Mouse (Mus musculus): ENCODE results near the gene Rgmb.

The Rgmb gene
- long read RNA-seq, experiment 1, full-length matches to known transcripts, result 4 of 7 reads
- long read RNA-seq, experiment 1, partial matches to known transcripts, result 1 of 7 reads
- long read RNA-seq, experiment 1, other reads (novel, unspliced or antisense), result 2 of 7 reads
- long read RNA-seq, experiment 2, full-length matches to known transcripts, result 7 of 8 reads
- long read RNA-seq, experiment 2, partial matches to known transcripts, result 0 of 8 reads
- long read RNA-seq, experiment 2, other reads (novel, unspliced or antisense), result 1 of 8 reads

DNA sequence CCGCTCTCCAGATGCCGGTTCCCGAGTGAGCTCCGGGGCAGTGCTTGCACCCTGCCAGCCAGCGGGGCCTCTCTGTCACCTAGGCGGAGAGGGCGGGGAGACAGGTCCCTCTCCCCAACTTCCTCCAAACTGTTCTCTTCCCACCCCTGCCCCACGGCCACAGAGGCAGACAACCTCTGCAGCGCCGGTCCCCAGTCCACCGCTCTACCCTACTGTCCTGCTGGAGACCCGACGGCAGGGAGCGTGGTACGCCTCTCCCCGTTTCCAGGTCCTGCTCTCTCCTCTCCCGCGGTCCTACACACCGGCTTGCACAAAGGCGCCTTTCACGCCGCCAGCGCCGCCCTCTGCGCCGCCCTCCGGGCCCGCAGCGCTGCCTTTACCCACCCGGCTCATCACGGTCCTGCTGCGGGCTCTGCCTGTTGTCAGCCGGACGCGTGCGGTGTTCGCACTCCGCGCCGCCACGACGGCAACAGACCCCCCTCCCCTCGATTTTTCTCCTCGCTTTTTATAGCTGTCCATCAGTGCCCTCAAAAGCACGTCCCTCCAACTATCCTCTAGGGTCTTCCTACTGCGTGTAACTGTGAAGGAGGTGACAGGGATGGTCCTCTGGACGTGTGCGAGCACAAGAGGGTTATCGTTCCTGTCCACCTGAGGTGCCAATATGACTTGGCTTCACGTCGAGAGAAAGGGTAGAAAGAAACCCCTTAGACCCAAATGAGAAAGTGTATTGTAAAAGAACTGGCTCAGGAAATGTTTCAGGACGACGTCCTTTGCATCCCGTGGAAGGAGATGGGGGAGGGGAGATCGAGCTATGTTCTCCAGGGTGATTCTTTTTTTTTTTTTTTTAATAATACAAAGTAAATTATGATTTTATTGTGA is at the start of gene Rgmb:
Rgmb (minus strand) TSS at position 274 of the 879 bp plus-strand sequence.
- intact Hi-C loops (cut with DNase I), result no loop called here

DNA sequence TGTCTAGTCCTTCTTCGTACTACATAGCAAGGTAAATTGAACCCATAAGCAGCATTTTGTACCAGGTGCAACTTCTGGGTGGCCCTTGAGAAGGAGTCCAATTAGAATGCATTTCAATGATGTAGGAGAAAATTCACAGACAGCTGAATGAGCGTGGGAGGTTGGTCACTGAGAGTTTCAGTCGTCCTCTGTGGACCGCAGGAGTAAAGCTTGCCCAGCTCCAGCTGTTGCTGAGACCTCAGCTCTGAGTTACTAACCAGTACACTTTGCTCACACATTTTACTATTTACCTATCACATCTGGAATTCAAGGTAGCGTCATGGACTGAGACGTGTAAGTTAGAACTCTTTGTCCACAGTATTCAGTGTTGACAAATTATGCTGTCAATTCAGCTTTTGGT is 43.9 kb upstream of the Rgmb start:
- intact Hi-C loops (cut with DNase I), result no loop called here

DNA sequence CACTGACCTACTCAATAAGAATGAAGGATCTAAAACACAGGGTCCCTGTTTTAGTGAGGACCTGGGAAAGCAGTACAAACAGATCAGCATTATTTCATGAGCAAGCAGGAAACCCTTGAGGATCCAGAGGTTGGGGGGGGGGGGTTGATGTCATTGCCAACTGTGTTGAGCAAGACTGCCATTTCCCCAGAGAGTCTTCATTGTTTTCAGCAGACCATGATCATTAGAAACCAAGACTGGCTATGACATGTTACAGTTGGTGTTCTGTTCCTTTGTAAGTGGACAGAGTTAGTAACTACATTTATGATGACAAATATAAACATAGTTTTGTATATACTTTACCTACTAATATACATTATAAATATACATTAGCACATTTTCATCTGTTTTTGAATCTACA is 41.3 kb upstream of the Rgmb start:
- intact Hi-C loops (cut with DNase I), result no loop called here

DNA sequence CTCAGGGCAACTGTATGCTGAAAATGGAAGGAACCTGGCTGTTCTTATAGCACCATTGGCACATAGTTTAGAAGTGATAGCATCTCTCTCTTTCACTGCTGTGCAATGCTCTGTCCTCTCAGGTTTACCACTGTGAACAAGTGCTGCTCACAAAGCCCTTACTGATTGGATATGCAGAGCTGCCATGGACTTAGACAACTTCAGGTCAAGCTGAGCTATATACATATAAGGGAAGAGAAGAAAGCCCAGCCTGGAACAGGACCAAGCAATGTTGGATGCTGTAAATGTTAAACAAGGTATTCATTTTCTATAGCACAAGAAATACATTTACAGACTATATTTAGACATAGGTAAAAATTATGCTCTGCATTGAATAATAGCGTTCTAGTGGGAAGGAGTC is 34.4 kb upstream of the Rgmb start:
- intact Hi-C loops (cut with DNase I), result no loop called here

- intact Hi-C loops (cut with DNase I), result no loop called here
These were observed 31.5 kb upstream of the Rgmb start for GRCm38 (mm10) chr17:15862355-15862754.

DNA sequence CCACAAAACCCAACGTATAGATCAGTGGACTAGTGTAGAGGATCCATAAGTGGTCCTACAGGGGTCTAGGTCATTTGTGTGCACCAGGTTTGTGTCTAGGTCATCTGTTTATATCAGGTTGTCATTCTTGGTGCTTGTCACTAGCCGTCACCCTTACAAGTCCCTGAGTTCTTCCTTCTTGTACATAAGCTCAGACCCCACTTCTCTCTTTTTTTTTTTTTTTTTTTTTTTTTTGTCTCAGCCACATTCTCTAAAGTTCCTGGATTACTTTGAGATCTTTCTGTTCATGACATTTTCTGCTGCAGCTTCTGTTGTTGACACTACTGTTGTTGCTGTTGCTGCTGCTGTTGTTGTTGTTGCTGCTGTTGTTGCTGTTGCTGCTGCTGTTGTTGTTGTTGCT is 22.3 kb upstream of the Rgmb start:
- intact Hi-C loops (cut with DNase I), result no loop called here

GRCm38 (mm10) chr17:15850544-15850943 is 19.7 kb upstream of the Rgmb start:
- intact Hi-C loops (cut with DNase I), result no loop called here

DNA sequence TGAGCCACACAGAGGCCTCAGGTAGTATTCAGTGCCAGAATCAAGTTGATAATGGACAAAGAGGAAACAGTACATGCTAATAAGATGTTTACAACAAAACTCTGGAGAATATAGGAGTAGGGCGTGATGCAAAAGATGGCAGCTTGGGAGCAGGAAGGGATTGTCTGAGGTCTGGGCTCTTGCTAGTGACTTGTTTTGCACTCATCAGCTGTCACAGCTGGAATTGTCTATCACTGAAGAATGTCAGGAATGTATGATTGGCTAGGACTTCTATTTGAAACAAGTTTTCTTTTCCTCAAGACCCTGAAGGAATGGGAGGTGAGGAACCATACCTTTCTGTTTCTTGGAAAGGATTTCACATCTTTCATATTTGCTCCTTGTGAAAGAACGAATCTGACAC is 10.6 kb upstream of the Rgmb start:
- intact Hi-C loops (cut with DNase I), result no loop called here

DNA sequence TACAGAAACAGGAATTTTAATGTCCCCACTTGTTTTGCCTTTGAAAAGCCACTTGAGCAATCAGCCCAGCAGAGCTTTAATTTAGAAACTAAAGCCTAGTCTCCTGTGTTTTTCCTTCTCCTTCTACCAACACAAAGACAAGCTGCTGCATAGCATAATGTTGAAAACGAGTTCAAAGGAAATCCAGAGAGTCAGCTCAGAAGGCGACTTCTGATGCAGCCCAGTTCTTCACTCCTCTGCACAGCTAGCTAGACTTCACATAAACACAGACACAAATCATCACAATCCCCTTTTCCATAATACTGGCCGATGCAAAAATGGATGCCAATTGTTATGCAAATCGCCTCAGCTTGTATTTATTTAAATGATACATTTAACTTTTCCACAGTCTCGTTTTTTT is 1.6 kb upstream of the Rgmb start:
- intact Hi-C loops (cut with DNase I), result no loop called here

DNA sequence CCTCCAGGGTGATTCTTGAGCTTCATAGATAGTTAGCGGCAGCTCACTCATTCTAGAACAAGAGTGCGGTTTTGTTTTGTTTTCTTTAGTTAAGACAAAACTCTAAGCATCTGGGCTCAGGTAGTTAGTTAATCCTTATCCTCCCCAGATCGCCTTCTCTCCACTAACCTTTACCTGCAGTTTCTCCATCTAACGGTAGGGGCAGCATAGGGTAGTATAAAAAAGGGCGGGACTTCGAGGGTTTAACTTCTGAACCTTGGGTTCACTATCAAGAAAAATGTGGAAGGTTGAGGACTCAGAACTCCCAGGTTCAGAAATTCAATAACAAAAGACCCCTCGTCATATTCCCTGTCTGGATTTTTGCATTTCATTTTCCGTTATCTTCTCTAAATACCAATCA is 971 bp upstream of the Rgmb start:
- intact Hi-C loops (cut with DNase I), result no loop called here

DNA sequence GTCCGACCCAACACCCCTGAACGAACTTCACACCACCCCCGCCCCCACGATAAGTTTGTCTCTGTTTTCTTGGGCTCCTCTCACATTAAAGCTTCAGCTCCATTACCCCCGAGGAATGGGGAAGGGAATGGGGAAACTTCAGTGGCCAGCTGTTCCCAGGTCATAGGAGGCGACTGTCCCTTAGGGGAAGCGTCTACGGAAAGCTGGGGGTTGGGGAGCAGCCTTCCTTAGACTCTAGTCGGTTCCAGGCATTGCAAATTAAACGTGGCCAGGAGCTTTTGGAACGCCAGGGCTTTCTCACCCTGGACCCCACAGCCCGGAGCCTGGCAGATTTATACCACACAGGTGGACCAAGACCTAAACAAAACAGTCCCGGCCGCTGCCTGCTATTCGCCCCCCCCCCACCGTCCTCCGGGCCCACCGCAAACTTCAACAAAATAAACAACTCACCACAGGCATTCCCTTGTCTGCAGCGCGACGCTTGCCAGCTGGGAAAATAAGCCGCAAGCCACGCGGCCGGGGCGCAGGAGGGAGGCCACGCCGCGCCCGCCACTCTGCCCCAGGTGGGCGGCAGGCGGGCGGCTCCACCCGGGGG is 571 bp downstream of the Rgmb start:
- intact Hi-C loops (cut with DNase I), result no loop called here

DNA sequence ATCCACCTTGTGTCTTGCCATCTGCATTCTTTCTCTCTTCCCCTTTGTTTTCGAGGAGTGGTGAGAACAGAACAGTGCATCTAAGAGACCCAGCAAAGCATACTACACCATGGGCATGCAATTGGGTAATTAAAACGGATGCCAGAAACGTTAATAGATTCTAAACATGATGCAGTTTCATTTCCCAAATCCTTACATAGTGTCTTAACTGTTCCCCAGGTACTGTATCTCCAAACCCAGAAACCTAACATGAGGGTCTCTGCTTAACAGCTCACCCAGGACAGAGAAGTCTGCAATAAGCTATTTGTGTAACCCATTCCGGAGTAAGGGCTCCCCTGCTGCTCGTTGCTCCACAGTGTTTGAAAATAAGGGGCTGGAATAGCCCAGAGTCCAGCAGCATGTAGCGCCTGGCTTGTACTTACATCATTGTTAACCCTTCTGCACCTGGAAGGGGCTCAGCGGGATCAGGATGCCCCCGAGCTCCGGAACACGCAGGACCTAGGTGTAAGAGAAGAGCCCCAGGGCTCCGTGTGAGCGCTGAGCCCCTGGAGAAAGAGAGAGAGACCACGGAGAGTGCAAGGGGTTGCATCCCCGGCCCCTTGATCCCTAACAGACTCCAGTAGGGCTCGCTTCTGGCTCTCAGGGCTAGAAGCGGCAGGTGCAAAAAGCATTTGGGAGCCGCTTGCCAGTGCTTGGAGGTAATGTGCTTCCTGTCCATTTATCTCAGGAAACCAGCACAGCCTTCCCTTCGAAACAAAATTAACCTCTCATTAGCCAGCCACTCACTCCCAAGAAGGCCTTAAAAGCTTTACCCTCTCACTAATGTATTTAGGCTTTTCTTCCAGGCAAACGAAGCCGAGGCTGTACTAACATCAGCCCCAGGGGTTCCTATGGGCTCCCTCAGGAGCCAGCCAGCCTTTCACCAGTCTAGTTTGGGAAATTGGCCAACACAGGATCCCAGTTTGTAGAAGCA is 1.4 kb downstream of the Rgmb start:
- intact Hi-C loops (cut with DNase I), result no loop called here

DNA sequence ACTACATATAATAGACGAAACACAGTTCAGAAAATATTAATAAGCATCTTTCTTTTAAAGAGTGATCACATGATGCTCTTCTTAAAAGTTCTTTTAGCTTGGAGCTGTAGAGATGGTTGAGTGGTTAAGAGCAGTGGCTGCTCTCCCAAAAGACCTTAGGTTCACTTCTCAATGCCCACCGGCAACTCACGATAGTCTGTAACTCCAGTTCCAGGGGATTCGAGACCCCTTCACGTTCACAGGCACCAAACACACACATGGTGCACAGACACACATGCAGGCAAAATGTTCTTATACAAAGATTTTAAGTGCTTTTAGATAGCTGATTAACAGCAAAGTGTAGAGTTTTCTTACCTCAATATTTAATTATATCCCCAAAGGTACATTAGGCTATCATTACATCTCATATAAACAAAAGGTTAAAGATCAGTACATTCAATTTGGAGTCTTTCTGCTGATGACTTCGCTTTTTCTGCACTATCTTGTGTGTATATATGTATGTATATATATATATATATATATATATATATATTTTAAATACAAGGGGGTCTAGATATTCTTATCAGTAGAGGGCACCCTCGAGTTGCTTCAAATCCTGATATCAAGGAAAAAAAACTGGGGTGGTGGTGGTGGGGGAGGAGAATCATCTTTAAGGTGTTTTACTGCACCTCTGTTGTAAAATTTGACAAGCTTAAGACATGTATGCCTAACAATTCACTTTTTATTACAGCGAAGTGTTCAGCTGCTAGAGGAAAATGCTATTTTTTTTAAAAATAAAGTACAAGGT is 2.5 kb downstream of the Rgmb start:
- intact Hi-C loops (cut with DNase I), result no loop called here

DNA sequence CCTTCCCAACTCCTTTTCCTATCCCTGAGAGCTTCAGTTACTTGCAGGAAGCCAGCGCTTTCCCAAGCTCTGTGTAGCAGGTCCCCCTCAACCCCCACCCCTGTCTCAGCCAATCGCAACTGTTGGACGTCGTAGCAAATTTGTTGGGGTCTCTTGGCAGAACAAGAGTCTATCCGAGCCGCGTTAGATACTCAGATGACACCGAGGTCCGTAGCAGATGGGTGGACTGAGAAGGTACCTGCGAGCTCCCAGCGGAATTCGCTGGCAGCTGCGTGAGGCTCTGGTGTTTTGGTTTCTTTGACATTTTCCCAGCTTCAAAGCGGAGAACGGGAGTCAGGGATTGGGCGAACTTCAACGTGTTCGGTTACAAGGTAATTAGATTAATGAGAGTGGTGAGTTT is 3.9 kb downstream of the Rgmb start:
- intact Hi-C loops (cut with DNase I), result no loop called here

DNA sequence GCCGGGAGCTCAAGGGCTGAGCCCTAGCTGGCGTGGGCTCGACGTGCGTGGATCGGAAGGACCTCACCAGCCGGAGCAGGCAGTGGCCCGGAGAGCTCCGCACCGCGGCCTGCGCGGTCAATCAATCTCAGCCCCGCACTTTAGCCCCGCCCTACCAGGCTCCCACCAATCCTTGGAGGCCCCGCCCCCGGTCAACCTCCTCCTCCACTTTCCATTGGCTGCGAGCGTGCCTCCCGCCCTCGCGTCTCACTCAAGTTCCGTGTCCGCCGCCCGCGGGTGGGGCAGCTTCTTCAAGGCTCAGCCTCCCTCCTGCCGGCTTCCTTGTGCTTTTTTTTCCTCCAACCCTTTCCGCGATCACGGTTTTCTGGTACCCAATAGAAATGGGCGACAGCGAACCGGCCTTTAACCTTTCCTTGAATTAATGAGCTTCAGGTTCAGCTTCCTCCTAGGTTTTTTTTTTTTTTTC is 4.4 kb downstream of the Rgmb start:
- intact Hi-C loops (cut with DNase I), result no loop called here

- intact Hi-C loops (cut with DNase I), result no loop called here
These were observed 5.1 kb downstream of the Rgmb start for GRCm38 (mm10) chr17:15825481-15826396.

- intact Hi-C loops (cut with DNase I), result no loop called here
These were observed 6.0 kb downstream of the Rgmb start for GRCm38 (mm10) chr17:15824854-15825253.

GRCm38 (mm10) chr17:15824337-15824736 is 6.5 kb downstream of the Rgmb start:
- intact Hi-C loops (cut with DNase I), result no loop called here

GRCm38 (mm10) chr17:15823838-15824237 is 7.0 kb downstream of the Rgmb start:
- intact Hi-C loops (cut with DNase I), result no loop called here

All from adrenal gland (tissue).